Mouse (Mus musculus): Measurements from ENCODE around the gene Ank3.

The Ank3 gene

GRCm38 (mm10) chr10:69686336-69686735 lies 287.8 kb downstream of the Ank3 start:
- no peak for DNase-seq

- DNase-seq = no peak
These were observed 290.5 kb downstream of the Ank3 start for GRCm38 (mm10) chr10:69689096-69689495.

GRCm38 (mm10) chr10:69690131-69690960 lies 291.8 kb downstream of the Ank3 start:
- DNase-seq = peak; percentile 63

GRCm38 (mm10) chr10:69690961-69691451 lies 292.4 kb downstream of the Ank3 start:
- no peak for DNase-seq

GRCm38 (mm10) chr10:69696019-69696418 lies 297.4 kb downstream of the Ank3 start:
- DNase-seq = peak; percentile 89

- DNase-seq = no peak
These were observed 300.1 kb downstream of the Ank3 start for GRCm38 (mm10) chr10:69698699-69699098.

- DNase-seq = no peak
These were observed 302.7 kb downstream of the Ank3 start for GRCm38 (mm10) chr10:69701226-69701625.

GRCm38 (mm10) chr10:69705806-69706768 lies 307.5 kb downstream of the Ank3 start:
- peak; percentile 64 for DNase-seq

GRCm38 (mm10) chr10:69706851-69707788 lies 308.5 kb downstream of the Ank3 start:
- DNase-seq = no peak

GRCm38 (mm10) chr10:69707844-69708550 lies 309.4 kb downstream of the Ank3 start:
- peak; percentile 52 for DNase-seq

GRCm38 (mm10) chr10:69709631-69710030 lies 311.1 kb downstream of the Ank3 start:
- peak; percentile 86 for DNase-seq

- DNase-seq = peak; percentile 60
These were observed 312.2 kb downstream of the Ank3 start for GRCm38 (mm10) chr10:69710802-69711201.

- no peak for DNase-seq
These were observed 318.3 kb downstream of the Ank3 start for GRCm38 (mm10) chr10:69716907-69717306.

GRCm38 (mm10) chr10:69719421-69719820 lies 320.8 kb downstream of the Ank3 start:
- DNase-seq = no peak

GRCm38 (mm10) chr10:69719901-69720415 lies 321.4 kb downstream of the Ank3 start:
- no peak for DNase-seq

GRCm38 (mm10) chr10:69720452-69720851 lies 321.9 kb downstream of the Ank3 start:
- DNase-seq = no peak

GRCm38 (mm10) chr10:69720899-69721490 lies 322.4 kb downstream of the Ank3 start:
- DNase-seq = no peak

GRCm38 (mm10) chr10:69724159-69724558 lies 325.6 kb downstream of the Ank3 start:
- no peak for DNase-seq

GRCm38 (mm10) chr10:69725078-69725477 lies 326.5 kb downstream of the Ank3 start:
- no peak for DNase-seq

- DNase-seq = no peak
These were observed 327.7 kb downstream of the Ank3 start for GRCm38 (mm10) chr10:69726265-69726664.

GRCm38 (mm10) chr10:69726806-69727205 lies 328.2 kb downstream of the Ank3 start:
- DNase-seq = no peak
